Mouse (Mus musculus) midbrain, embryonic 11.5 days (tissue): Measurements from ENCODE around the gene Phf2. TPM values are rescaled to one million over a fixed set of nuclear protein-coding genes. Genes with fewer than 3 reads are reported as not detected.
A peak's percentile ranks its signal among the peaks of the same experiment; 100 is the strongest.

Experiments used
- ATAC-seq: fragments of 200-750 bp; cut with Nextera tagmentation; 2 replicates; pipeline ENCODE4 v1.8.0; 2017; ENCODE audit warnings: moderate TSS enrichment, moderate library complexity; ENCODE audit not compliant: low FRiP score
- DNase-seq: peaks from one replicate; pipeline ENCODE4 v3.0.0; 2015; ENCODE audit warnings: low spot score; ENCODE audit errors: missing footprints
- H3K27ac ChIP-seq: fragments of 300-500 bp; sonication (generic); 2 replicates; pipeline ENCODE4 v1.5.1; 2014; ENCODE audit warnings: low read depth, low read length
- H3K27me3 ChIP-seq: fragments of 300-500 bp; sonication (generic); 2 replicates; pipeline ENCODE4 v1.6.1; 2014; ENCODE audit warnings: mild to moderate bottlenecking, low read length, moderate library complexity, mixed read lengths; ENCODE audit not compliant: control insufficient read depth, insufficient read depth
- H3K36me3 ChIP-seq: fragments of 300-500 bp; sonication (generic); 2 replicates; pipeline ENCODE4 v1.6.1; 2014; ENCODE audit warnings: mild to moderate bottlenecking, low read length, moderate library complexity, mixed read lengths; ENCODE audit not compliant: control insufficient read depth, insufficient read depth
- H3K4me1 ChIP-seq: fragments of 300-500 bp; sonication (generic); 2 replicates; pipeline ENCODE4 v1.6.1; 2014; ENCODE audit warnings: low read length; ENCODE audit not compliant: control insufficient read depth, insufficient read depth
- H3K4me2 ChIP-seq: fragments of 300-500 bp; sonication (generic); 2 replicates; pipeline ENCODE4 v1.6.1; 2014; ENCODE audit warnings: mild to moderate bottlenecking, moderate library complexity
- H3K4me3 ChIP-seq: fragments of 300-500 bp; sonication (generic); 2 replicates; pipeline ENCODE4 v1.5.1; 2014; ENCODE audit warnings: low read depth, low read length
- H3K9ac ChIP-seq: fragments of 300-500 bp; sonication (generic); 2 replicates; pipeline ENCODE4 v1.6.1; 2014; ENCODE audit warnings: low read length
- H3K9me3 ChIP-seq: fragments of 300-500 bp; sonication (generic); 2 replicates; pipeline ENCODE4 v1.6.1; 2016; ENCODE audit warnings: low read length; ENCODE audit not compliant: control insufficient read depth
- WGBS: fragments of 180-500 bp; shearing (Covaris S2); extraction: QIAGEN DNeasy Blood & Tissue Kit; methylation state at CpG from one replicate; pipeline ENCODE4 v1.1.7; 2014; 5-methylcytosine and 5-hydroxymethylcytosine counted together
- polyA plus RNA-seq: library from polyadenylated mRNA; unstranded; fragments of >200 nt; fragmentation: Nextera tagmentation; extraction: Ambion mirVana; gene quantifications from 2 replicates; pipeline ENCODE4 v1.2.1, GENCODE M21; 2014

The Phf2 gene
- polyA plus RNA-seq, 1 experiment from 2014 or later: 10.7 TPM

- no peak overlapping the region for H3K4me3 ChIP-seq
- no peak overlapping the region for H3K9ac ChIP-seq
- H3K4me1 ChIP-seq: no peaks in the 10 kb centered on the region
- no peak overlapping the region for H3K4me2 ChIP-seq
- ATAC-seq: no peak
- WGBS: 70% methylated on average over 5 of the region's 5 CpGs
- no peak overlapping the region for H3K27ac ChIP-seq
- H3K36me3 ChIP-seq: peaks cover 23% of the 10 kb centered on the region
- DNase-seq: no peak
- H3K27me3 ChIP-seq: no peaks in the 10 kb centered on the region
- H3K9me3 ChIP-seq: no peaks in the 10 kb centered on the region
Observed at GRCm38 (mm10) chr13:48807481-48808031, 63.4 kb downstream of the Phf2 start.

GRCm38 (mm10) chr13:48802181-48802580, 68.7 kb downstream of the Phf2 start:
- no peak for ATAC-seq
- H3K4me2 ChIP-seq: no peak overlapping the region
- WGBS: 43% methylated on average over 15 of the region's 15 CpGs
- H3K27me3 ChIP-seq: no peaks in the 10 kb centered on the region
- H3K27ac ChIP-seq: no peak overlapping the region
- DNase-seq: no peak
- H3K4me1 ChIP-seq: no peaks in the 10 kb centered on the region
- no peak overlapping the region for H3K4me3 ChIP-seq
- no peaks in the 10 kb centered on the region for H3K9me3 ChIP-seq
- peaks cover 19% of the 10 kb centered on the region for H3K36me3 ChIP-seq
- H3K9ac ChIP-seq: no peak overlapping the region

- peak; percentile 70; the same call in 1 of the 2 replicates for ATAC-seq
- DNase-seq: peak; percentile 98
- no peak overlapping the region for H3K9ac ChIP-seq
- H3K4me3 ChIP-seq: no peak overlapping the region
- WGBS: 28% methylated on average over 11 of the region's 11 CpGs
- H3K27ac ChIP-seq: no peak overlapping the region
- no peaks in the 10 kb centered on the region for H3K27me3 ChIP-seq
- no peaks in the 10 kb centered on the region for H3K9me3 ChIP-seq
- peaks cover 19% of the 10 kb centered on the region for H3K36me3 ChIP-seq
- no peaks in the 10 kb centered on the region for H3K4me1 ChIP-seq
- no peak overlapping the region for H3K4me2 ChIP-seq
Observed at GRCm38 (mm10) chr13:48800850-48801546, 69.9 kb downstream of the Phf2 start.

GRCm38 (mm10) chr13:48798256-48798771, 72.6 kb downstream of the Phf2 start:
- Histone ChIP-seq H3K9me3 (no peaks in the 10 kb centered on the region), H3K4me2 (no peak overlapping the region), H3K4me3 (no peak overlapping the region), H3K4me1 (no peaks in the 10 kb centered on the region), H3K27ac (no peak overlapping the region), H3K27me3 (no peaks in the 10 kb centered on the region), H3K36me3 (peaks cover 5% of the 10 kb centered on the region; the same call in 1 of the 2 replicates), H3K9ac (no peak overlapping the region)
- 65% methylated on average over 14 of the region's 14 CpGs for WGBS
- DNase-seq: peak; percentile 87
- no peak for ATAC-seq

GRCm38 (mm10) chr13:48796906-48797305, 74.0 kb downstream of the Phf2 start:
- DNase-seq: peak; percentile 83
- no peaks in the 10 kb centered on the region for H3K36me3 ChIP-seq
- H3K4me1 ChIP-seq: no peaks in the 10 kb centered on the region
- no peak overlapping the region for H3K4me2 ChIP-seq
- no peaks in the 10 kb centered on the region for H3K27me3 ChIP-seq
- no peaks in the 10 kb centered on the region for H3K9me3 ChIP-seq
- 77% methylated on average over 11 of the region's 11 CpGs for WGBS
- no peak overlapping the region for H3K9ac ChIP-seq
- no peak overlapping the region for H3K4me3 ChIP-seq
- no peak for ATAC-seq
- H3K27ac ChIP-seq: no peak overlapping the region

- Histone ChIP-seq H3K36me3 (no peaks in the 10 kb centered on the region), H3K4me1 (no peaks in the 10 kb centered on the region), H3K4me2 (no peak overlapping the region), H3K9me3 (no peaks in the 10 kb centered on the region), H3K27me3 (no peaks in the 10 kb centered on the region), H3K27ac (no peak overlapping the region), H3K9ac (no peak overlapping the region), H3K4me3 (no peak overlapping the region)
- 86% methylated on average over 6 of the region's 6 CpGs for WGBS
- ATAC-seq (no peak), DNase-seq (peak; percentile 66)
Observed at GRCm38 (mm10) chr13:48795711-48796110, 75.2 kb downstream of the Phf2 start.

GRCm38 (mm10) chr13:48784594-48785298, 86.2 kb downstream of the Phf2 start:
- Histone ChIP-seq H3K36me3 (no peaks in the 10 kb centered on the region), H3K27me3 (no peaks in the 10 kb centered on the region)

GRCm38 (mm10) chr13:48784151-48784550, 86.8 kb downstream of the Phf2 start:
- Histone ChIP-seq H3K9me3 (no peaks in the 10 kb centered on the region), H3K27me3 (no peaks in the 10 kb centered on the region), H3K36me3 (no peaks in the 10 kb centered on the region), H3K27ac (no peak overlapping the region), H3K9ac (no peak overlapping the region), H3K4me3 (no peak overlapping the region), H3K4me2 (no peak overlapping the region), H3K4me1 (peaks cover 5% of the 10 kb centered on the region; the same call in 1 of the 2 replicates)
- DNase-seq: peak; percentile 72
- peak; percentile 59 for ATAC-seq
- WGBS: 59% methylated on average over 8 of the region's 8 CpGs

More at GRCm38 (mm10) chr13:48784594-48785298, 86.2 kb downstream of the Phf2 start:
- Histone ChIP-seq H3K4me1 (peaks cover 5% of the 10 kb centered on the region; the same call in 1 of the 2 replicates), H3K27ac (no peak overlapping the region), H3K4me2 (no peak overlapping the region), H3K9me3 (no peaks in the 10 kb centered on the region), H3K4me3 (no peak overlapping the region), H3K9ac (no peak overlapping the region)
- ATAC-seq: no peak
- WGBS: 90% methylated on average over 8 of the region's 8 CpGs
- peak; percentile 85 for DNase-seq
